26 mouse cellular contexts compared by ENCODE assay signal in genomic region chr4:139052796-139053195, GRCm38 (mm10). TPM values are rescaled to one million over a fixed set of nuclear protein-coding genes. Genes with fewer than 3 reads are reported as not detected.
A peak's percentile ranks its signal among the peaks of the same experiment; 100 is the strongest.
DNase-seq lines count a peak whose midpoint lies in the region; ATAC-seq and TF ChIP-seq lines count a peak whose summit lies in the region.
"Had no signal": no experiment of that assay in that cellular context is flagged by ENCODE, and none has a peak within 500 bp of the region (broad histone marks: within the 10 kb centered on the region; RNA-seq: fewer than 3 reads in every experiment).

No protein-coding gene starts in this region.

- peaks cover 10% of the 10 kb centered on the region; the same call in 1 of the 2 replicates for H3K4me1 ChIP-seq in cerebellum, adult 2 months (ENCODE audit: control insufficient read depth, insufficient read depth, low read length)
- no peaks in the 10 kb centered on the region for H3K4me1 ChIP-seq in midbrain, embryonic 11.5 days (ENCODE audit: control insufficient read depth, insufficient read depth, low read length)
- H3K4me1 ChIP-seq in midbrain, postnatal 0 days (ENCODE audit: insufficient read depth, low read length), result no peaks in the 10 kb centered on the region
- H3K4me1 ChIP-seq: embryonic facial prominence, embryonic 13.5 days; embryonic facial prominence, embryonic 15.5 days had no signal

- H3K9me3 ChIP-seq in midbrain, embryonic 11.5 days (ENCODE audit: control insufficient read depth, low read length), result no peaks in the 10 kb centered on the region
- H3K9me3 ChIP-seq in midbrain, postnatal 0 days (ENCODE audit: low read length), result no peaks in the 10 kb centered on the region
- H3K9me3 ChIP-seq: embryonic facial prominence, embryonic 13.5 days; embryonic facial prominence, embryonic 15.5 days; forebrain, embryonic 10.5 days; forebrain, embryonic 12.5 days; G1E had no signal

- intact Hi-C loops in left cerebral cortex, postnatal 4 days (cut with DNase I), result no loop called here
- intact Hi-C loops in left cerebral cortex, postnatal 25 days (cut with DNase I), result no loop called here

- ATAC-seq in midbrain, embryonic 11.5 days (ENCODE audit: low FRiP score), result no peak
- ATAC-seq in midbrain, postnatal 0 days (ENCODE audit: low FRiP score), result no peak
- ATAC-seq: activated CD4-positive, CD25-positive, alpha-beta regulatory T cell, adult 4 months; CD4-positive, CD25-positive, alpha-beta regulatory T cell, adult 4 months; forebrain, embryonic 14.5 days; forebrain, embryonic 16.5 days; Patski had no signal

- H3K4me2 ChIP-seq in midbrain, embryonic 11.5 days, result no peak overlapping the region
- no peak overlapping the region for H3K4me2 ChIP-seq in midbrain, postnatal 0 days (ENCODE audit: low read depth, low read length, poor library complexity, severe bottlenecking)
- H3K4me2 ChIP-seq: embryonic facial prominence, embryonic 13.5 days; embryonic facial prominence, embryonic 15.5 days; forebrain, embryonic 12.5 days had no signal

- no peak for TF ChIP-seq POLR2A in cerebellum, adult 2 months (IDR thresholded peaks at IDR 0.05; ENCODE audit: borderline replicate concordance, insufficient read depth, low read length)

- no peak overlapping the region for H3K27ac ChIP-seq in cerebellum, adult 2 months (ENCODE audit: insufficient read depth, low read length)
- H3K27ac ChIP-seq in midbrain, embryonic 11.5 days (ENCODE audit: low read depth, low read length), result no peak overlapping the region
- H3K27ac ChIP-seq in midbrain, postnatal 0 days (ENCODE audit: low read depth, low read length), result no peak overlapping the region
- H3K27ac ChIP-seq: embryonic facial prominence, embryonic 13.5 days; embryonic facial prominence, embryonic 15.5 days; forebrain, embryonic 10.5 days; forebrain, embryonic 12.5 days had no signal

- WGBS in cerebellum, adult 2 months, result 55% methylated on average over 7 of the region's 7 CpGs
- WGBS in midbrain, embryonic 11.5 days, result 84% methylated on average over 7 of the region's 7 CpGs
- WGBS in midbrain, postnatal 0 days, result 74% methylated on average over 7 of the region's 7 CpGs

- peak; percentile 60 to 66 for DNase-seq in cerebellum, postnatal 10 days
- DNase-seq in cerebellum, adult 2 months, result no peak
- peak; percentile 37 for DNase-seq in left cerebral cortex, postnatal 4 days
- no peak for DNase-seq in left cerebral cortex, postnatal 25 days (ENCODE audit: low spot score in 2 of 2)
- peak; percentile 65 for DNase-seq in midbrain, embryonic 11.5 days (ENCODE audit: low spot score, missing footprints)
- DNase-seq in midbrain, postnatal 0 days (ENCODE audit: low spot score), result no peak
- DNase-seq: B cell, adult 2 months; cerebellum, adult 11 months; cerebellum, adult 18-20 months; cerebellum, adult 9-10 months; cerebellum, postnatal 36 days; embryo, embryonic 11 days had no signal

- no peaks in the 10 kb centered on the region for H3K27me3 ChIP-seq in cerebellum, adult 2 months (ENCODE audit: control insufficient read depth, insufficient read depth, low read length)
- no peaks in the 10 kb centered on the region for H3K27me3 ChIP-seq in midbrain, embryonic 11.5 days (ENCODE audit: control insufficient read depth, insufficient read depth, low read length)
- H3K27me3 ChIP-seq in midbrain, postnatal 0 days (ENCODE audit: insufficient read depth, low read length), result no peaks in the 10 kb centered on the region
- H3K27me3 ChIP-seq: CH12.LX; embryonic facial prominence, embryonic 13.5 days; embryonic facial prominence, embryonic 15.5 days had no signal

- no peak for TF ChIP-seq CTCF in cerebellum, adult 2 months (IDR thresholded peaks at IDR 0.05; ENCODE audit: borderline replicate concordance, insufficient read depth, low read depth, low read length)
- TF ChIP-seq CTCF in midbrain, postnatal 0 days (IDR thresholded peaks at IDR 0.05), result no peak

- H3K36me3 ChIP-seq in midbrain, embryonic 11.5 days (ENCODE audit: control insufficient read depth, insufficient read depth, low read length), result no peaks in the 10 kb centered on the region
- no peaks in the 10 kb centered on the region for H3K36me3 ChIP-seq in midbrain, postnatal 0 days (ENCODE audit: insufficient read depth, low read length)
- H3K36me3 ChIP-seq: embryonic facial prominence, embryonic 13.5 days; embryonic facial prominence, embryonic 15.5 days; forebrain, embryonic 10.5 days; forebrain, embryonic 12.5 days had no signal

- no peak overlapping the region for H3K4me3 ChIP-seq in cerebellum, adult 2 months (replicated peaks; ENCODE audit: insufficient read depth, low read depth, low read length)
- no peak overlapping the region for H3K4me3 ChIP-seq in midbrain, embryonic 11.5 days (ENCODE audit: low read depth, low read length)
- no peak overlapping the region for H3K4me3 ChIP-seq in midbrain, postnatal 0 days (ENCODE audit: low read depth, low read length)
- H3K4me3 ChIP-seq: embryonic facial prominence, embryonic 13.5 days; embryonic facial prominence, embryonic 15.5 days; erythroblast, embryonic 14.5 days; forebrain, embryonic 10.5 days; forebrain, embryonic 12.5 days had no signal

- H3K9ac ChIP-seq in midbrain, embryonic 11.5 days (ENCODE audit: low read length), result no peak overlapping the region
- H3K9ac ChIP-seq in midbrain, postnatal 0 days (replicated peaks; ENCODE audit: low read length, poor library complexity, severe bottlenecking), result no peak overlapping the region
- H3K9ac ChIP-seq: embryonic facial prominence, embryonic 13.5 days; embryonic facial prominence, embryonic 15.5 days; forebrain, embryonic 12.5 days had no signal

RNA-seq across cellular contexts. Expression of gene Htr6, which starts 22.6 kb away (rescaled TPM):
- 1.1 and 1.2 TPM in 2 replicates for polyA plus RNA-seq in cerebellum, adult 2 months (2012; rRNA removed)
- 1 to 10 TPM; 4.1 to 5.1 TPM for total RNA-seq in left cerebral cortex, postnatal 4 days (2021)
- 1 to 10 TPM; 6.4 to 6.6 TPM for total RNA-seq in left cerebral cortex, postnatal 25 days (2021)
- not detected in 2 replicates for polyA plus RNA-seq in midbrain, embryonic 11.5 days (2014; fragmentation: Nextera tagmentation; extraction: Ambion mirVana)
- total RNA-seq in midbrain, postnatal 0 days (2014; rRNA removed), result 4.2 and 5.9 TPM in 2 replicates
- 1.0 and 1.1 TPM in 2 replicates for polyA plus RNA-seq in midbrain, postnatal 0 days (2015; fragmentation: Nextera tagmentation; extraction: Ambion mirVana)
- total RNA-seq: adrenal gland, postnatal 14 days; CH12.LX; common myeloid progenitor, adult 5-6 weeks; G1E had no signal
- polyA plus RNA-seq: activated CD4-positive, CD25-positive, alpha-beta regulatory T cell, adult 4 months; CD4-positive, CD25-positive, alpha-beta regulatory T cell, adult 4 months; erythroblast, embryonic 14.5 days; G1E had no signal

RNA-seq across cellular contexts. Expression of gene Nbl1, which starts 40.0 kb away (rescaled TPM):
- 55.0 and 63.1 TPM in 2 replicates for polyA plus RNA-seq in cerebellum, adult 2 months (2012; rRNA removed)
- total RNA-seq in left cerebral cortex, postnatal 4 days (2021), result 10 to 100 TPM; 32.8 to 38.3 TPM
- 10 to 100 TPM; 65.9 to 78.4 TPM for total RNA-seq in left cerebral cortex, postnatal 25 days (2021)
- polyA plus RNA-seq in midbrain, embryonic 11.5 days (2014; fragmentation: Nextera tagmentation; extraction: Ambion mirVana), result 12.7 and 13.6 TPM in 2 replicates
- total RNA-seq in midbrain, postnatal 0 days (2014; rRNA removed), result 60.7 and 62.2 TPM in 2 replicates
- polyA plus RNA-seq in midbrain, postnatal 0 days (2015; fragmentation: Nextera tagmentation; extraction: Ambion mirVana), result 53.4 and 55.7 TPM in 2 replicates
- total RNA-seq: common myeloid progenitor, adult 5-6 weeks had no signal

Comparison
In these comparisons a context has a peak if more than half of its experiments do, and no peak if none do; other contexts are left out.
1. DNase-seq: peak in cerebellum, postnatal 10 days (2 of 2), left cerebral cortex, postnatal 4 days (single experiment) and midbrain, embryonic 11.5 days (single experiment); none in cerebellum, adult 2 months (0 of 2), left cerebral cortex, postnatal 25 days (0 of 2) and midbrain, postnatal 0 days (single experiment).